Mouse (Mus musculus) right cerebral cortex, postnatal 4 days (tissue): Measurements from ENCODE around the gene Hectd1.

ENCODE experiments used
- DNase-seq: peaks from one replicate; pipeline ENCODE4 v3.0.0-alpha.2; 2022

Hectd1 gene

DNA sequence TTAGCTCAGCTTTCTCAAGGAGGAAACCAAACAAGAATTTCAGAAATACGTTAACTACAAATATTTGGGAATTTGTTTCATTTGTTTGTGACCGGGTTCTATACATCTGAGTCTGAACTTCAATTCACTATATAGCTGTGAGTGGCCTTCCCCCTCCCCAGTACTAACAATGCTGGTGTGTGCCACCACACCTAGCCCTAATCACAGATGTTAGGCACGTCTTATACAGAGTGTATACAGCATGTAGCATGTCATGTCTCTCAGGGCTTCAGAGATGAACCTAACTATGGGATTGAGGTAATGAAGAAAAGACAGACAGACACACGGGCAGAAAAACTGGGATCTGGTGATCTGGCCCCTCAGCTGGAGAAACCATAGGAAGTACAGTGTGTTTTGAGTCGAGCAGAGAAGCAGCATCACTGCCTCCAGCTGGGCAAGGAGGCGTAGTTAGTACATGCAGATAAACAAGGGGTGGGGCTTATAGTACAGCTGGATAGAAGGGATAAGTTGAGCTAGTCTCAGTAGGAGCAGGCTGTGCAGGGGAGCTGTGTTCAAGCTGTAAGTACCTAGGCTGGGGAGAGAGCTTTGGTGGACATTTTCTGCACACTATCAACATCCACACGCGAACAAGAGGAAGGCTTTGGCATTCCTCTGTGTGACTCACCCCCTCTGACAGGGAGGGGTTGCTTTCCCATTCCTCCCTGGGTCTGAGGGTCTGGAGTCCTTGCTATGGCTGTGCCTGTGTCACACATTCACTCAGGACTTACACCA lies 129.5 kb downstream of the Hectd1 start:
- DNase-seq = no peak

DNA sequence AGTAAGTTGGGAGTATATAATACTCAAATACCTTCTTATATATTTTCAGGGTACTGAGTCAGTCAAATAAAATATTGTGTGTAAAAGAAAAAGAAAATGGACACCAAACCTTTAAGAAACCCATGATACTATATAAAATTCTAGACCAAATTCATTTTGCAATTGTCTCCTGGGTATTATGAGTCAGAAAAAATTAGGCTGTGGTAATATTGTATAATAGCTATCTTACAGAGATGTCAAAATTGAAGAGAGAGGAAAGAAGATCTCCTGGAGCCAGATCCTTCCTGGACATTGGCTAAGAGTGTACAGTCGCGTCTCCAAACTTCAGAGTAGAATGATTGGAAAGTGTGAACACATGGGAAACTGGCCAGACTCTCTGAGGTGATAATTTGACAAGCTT lies 133.2 kb downstream of the Hectd1 start:
- no peak for DNase-seq

DNA sequence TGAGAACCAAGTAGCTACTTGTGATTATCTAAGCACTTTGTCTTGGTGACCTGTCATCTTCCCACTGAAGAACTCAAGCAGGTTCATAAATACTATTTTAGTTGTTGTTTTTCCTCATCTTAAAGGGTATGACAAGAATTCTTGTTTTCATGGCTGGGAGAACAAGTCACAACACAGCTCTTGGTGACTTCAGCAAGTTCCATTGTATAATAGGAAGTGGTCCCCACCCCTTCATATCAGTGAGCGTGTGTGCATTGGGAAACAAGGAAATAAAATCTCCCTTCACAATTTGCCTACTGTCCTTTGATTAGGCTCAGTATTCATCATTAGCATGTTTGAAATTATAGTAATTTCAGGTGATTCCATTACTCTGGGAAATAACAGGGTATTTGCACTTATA lies 134.4 kb downstream of the Hectd1 start:
- no peak for DNase-seq

DNA sequence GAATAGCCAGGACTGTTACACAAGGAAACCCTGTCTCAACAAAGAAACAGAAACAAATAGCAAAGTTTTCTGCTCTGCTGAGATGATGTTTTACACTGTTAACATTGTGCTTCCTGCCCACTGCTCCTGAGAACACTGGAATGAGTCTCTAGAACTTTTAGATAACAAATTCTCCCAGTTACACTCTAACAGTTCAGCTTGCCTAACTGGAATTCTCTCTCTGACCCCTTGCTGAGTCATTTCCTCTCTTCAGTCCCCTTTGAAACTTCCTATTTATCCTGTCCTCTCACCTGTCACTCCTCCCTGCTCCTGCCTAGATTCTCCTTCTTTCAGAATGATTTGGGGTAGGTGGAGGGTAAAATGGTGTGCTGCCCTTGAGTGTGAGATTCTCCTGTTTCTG lies 135.2 kb downstream of the Hectd1 start:
- DNase-seq = no peak
